Comparison of ENCODE assay signal across 20 mouse cellular contexts in the genomic region with DNA sequence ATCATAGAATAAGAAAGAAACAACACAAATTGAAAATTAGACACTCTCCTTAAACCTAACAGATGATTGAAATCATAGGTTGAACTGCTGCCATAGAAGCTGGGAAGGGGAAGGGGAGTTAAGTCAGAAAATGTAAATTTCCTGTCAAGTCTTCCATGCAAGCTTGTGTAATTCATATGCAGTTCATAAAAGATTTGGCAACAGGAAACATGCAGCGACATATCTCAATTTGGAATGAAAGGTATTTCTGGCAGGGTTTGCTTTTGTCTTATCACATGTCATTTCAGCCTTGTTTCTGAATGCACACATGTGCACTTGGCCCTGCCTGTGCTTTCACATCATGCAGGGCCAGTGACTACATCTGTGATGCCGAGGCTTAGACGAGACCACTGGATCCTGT. TPM values are rescaled to one million over a fixed set of nuclear protein-coding genes. Genes with fewer than 3 reads are reported as not detected.
DNase-seq lines count a peak whose midpoint lies in the region; ATAC-seq and TF ChIP-seq lines count a peak whose summit lies in the region.
"Had no signal": no experiment of that assay in that cellular context is flagged by ENCODE, and none has a peak within 500 bp of the region (broad histone marks: within the 10 kb centered on the region; RNA-seq: fewer than 3 reads in every experiment).

No protein-coding gene starts in this region.

- TF ChIP-seq POLR2A in lung, adult 2 months (IDR thresholded peaks at IDR 0.05; ENCODE audit: borderline replicate concordance, extremely low read depth, low read depth, low read length) = no peak
- no peak for TF ChIP-seq POLR2A in brain, embryonic 14.5 days (IDR thresholded peaks at IDR 0.05; ENCODE audit: borderline replicate concordance, extremely low read depth, insufficient read depth, insufficient read length, poor library complexity, severe bottlenecking)

- H3K4me3 ChIP-seq in forebrain, embryonic 15.5 days = no peak overlapping the region
- H3K4me3 ChIP-seq in forebrain, embryonic 10.5 days = no peak overlapping the region
- no peak overlapping the region for H3K4me3 ChIP-seq in lung, embryonic 14.5 days (ENCODE audit: low read depth, low read length)
- H3K4me3 ChIP-seq in lung, adult 2 months (replicated peaks; ENCODE audit: extremely low read depth, low read depth, low read length) = no peak overlapping the region
- H3K4me3 ChIP-seq: embryonic facial prominence, embryonic 13.5 days; heart, embryonic 13.5 days; hindbrain, embryonic 12.5 days had no signal

- H3K27ac ChIP-seq in forebrain, embryonic 15.5 days (replicated peaks) = peak overlapping the region; percentile 68; the same call in 1 of the 2 replicates
- no peak overlapping the region for H3K27ac ChIP-seq in forebrain, embryonic 10.5 days
- no peak overlapping the region; the same call in 1 of the 2 replicates for H3K27ac ChIP-seq in lung, embryonic 14.5 days (ENCODE audit: low read depth)
- H3K27ac ChIP-seq: embryonic facial prominence, embryonic 13.5 days; heart, embryonic 13.5 days; hindbrain, embryonic 12.5 days had no signal

- H3K4me1 ChIP-seq in forebrain, embryonic 15.5 days = no peaks in the 10 kb centered on the region
- H3K4me1 ChIP-seq in forebrain, embryonic 10.5 days = no peaks in the 10 kb centered on the region
- 0 out of 2 replicates have a peak, but pooled peaks cover 3% of the 10 kb centered on the region for H3K4me1 ChIP-seq in lung, embryonic 14.5 days (ENCODE audit: insufficient read depth)
- no peaks in the 10 kb centered on the region for H3K4me1 ChIP-seq in lung, adult 2 months (ENCODE audit: control insufficient read depth, insufficient read depth, low read length)
- H3K4me1 ChIP-seq: embryonic facial prominence, embryonic 13.5 days; hindbrain, embryonic 12.5 days had no signal

- H3K9ac ChIP-seq in forebrain, embryonic 15.5 days (replicated peaks) = no peak overlapping the region
- no peak overlapping the region for H3K9ac ChIP-seq in lung, embryonic 14.5 days
- H3K9ac ChIP-seq: embryonic facial prominence, embryonic 13.5 days; heart, embryonic 13.5 days; hindbrain, embryonic 12.5 days had no signal

- WGBS in forebrain, embryonic 15.5 days = 75% methylated on average over 3 of the region's 3 CpGs
- 92% methylated on average over 3 of the region's 3 CpGs for WGBS in forebrain, embryonic 10.5 days
- 38% methylated on average over 3 of the region's 3 CpGs for WGBS in lung, embryonic 14.5 days
- 56% methylated on average over 3 of the region's 3 CpGs for WGBS in lung, adult 2 months

- no peaks in the 10 kb centered on the region for H3K9me3 ChIP-seq in forebrain, embryonic 15.5 days
- H3K9me3 ChIP-seq in forebrain, embryonic 10.5 days = no peaks in the 10 kb centered on the region
- H3K9me3 ChIP-seq in lung, embryonic 14.5 days (ENCODE audit: low read depth, low read length) = no peaks in the 10 kb centered on the region
- H3K9me3 ChIP-seq: embryonic facial prominence, embryonic 13.5 days; heart, embryonic 13.5 days; hindbrain, embryonic 12.5 days had no signal

- H3K4me2 ChIP-seq in forebrain, embryonic 15.5 days (replicated peaks) = no peak overlapping the region
- H3K4me2 ChIP-seq in lung, embryonic 14.5 days = no peak overlapping the region
- H3K4me2 ChIP-seq: embryonic facial prominence, embryonic 13.5 days; heart, embryonic 13.5 days; hindbrain, embryonic 12.5 days had no signal

- peak; percentile 63; the same call in 1 of the 2 replicates for ATAC-seq in forebrain, embryonic 15.5 days (replicated peaks)
- ATAC-seq in lung, embryonic 14.5 days (ENCODE audit: insufficient read depth) = peak; percentile 14; the same call in 1 of the 2 replicates
- ATAC-seq: hindbrain, embryonic 16.5 days; inflammation-experienced regulatory T-cells, adult 6 months; intestine, postnatal 0 days had no signal

- no peak for TF ChIP-seq CTCF in lung, embryonic 14.5 days (IDR thresholded peaks at IDR 0.05; ENCODE audit: low read depth)
- no peak for TF ChIP-seq CTCF in lung, adult 2 months (IDR thresholded peaks at IDR 0.05; ENCODE audit: insufficient read depth, low read length)
- TF ChIP-seq CTCF in brain, embryonic 14.5 days (IDR thresholded peaks at IDR 0.05; ENCODE audit: borderline replicate concordance, extremely low read depth, insufficient read depth, insufficient read length) = no peak

- H3K27me3 ChIP-seq in forebrain, embryonic 15.5 days = no peaks in the 10 kb centered on the region
- no peaks in the 10 kb centered on the region for H3K27me3 ChIP-seq in forebrain, embryonic 10.5 days (ENCODE audit: poor library complexity, severe bottlenecking)
- H3K27me3 ChIP-seq in lung, embryonic 14.5 days (ENCODE audit: insufficient read depth, low read length) = no peaks in the 10 kb centered on the region
- H3K27me3 ChIP-seq: embryonic facial prominence, embryonic 13.5 days; heart, embryonic 13.5 days; hindbrain, embryonic 12.5 days had no signal

- no peak for DNase-seq in forebrain, embryonic 10.5 days (ENCODE audit: extremely low spot score, low spot score)
- peak; percentile 68 for DNase-seq in lung, embryonic 14.5 days
- DNase-seq in lung, adult 2 months = no peak
- DNase-seq in brain, embryonic 14.5 days (ENCODE audit: low read depth) = peak; percentile 49
- DNase-seq in brain, embryonic 18.5 days (ENCODE audit: low read depth, low spot score) = peak; percentile 26
- no peak for DNase-seq in right cerebral cortex, postnatal 36 days (ENCODE audit: low spot score in 2 of 2)
- DNase-seq: adrenal gland, adult 2 months; adrenal gland, postnatal 36 days; cerebellum, adult 11-12 months; cerebellum, adult 9-10 months; cerebellum, postnatal 25 days; gastrocnemius, postnatal 25 days; heart, postnatal 4 days had no signal

- H3K36me3 ChIP-seq in forebrain, embryonic 15.5 days = no peaks in the 10 kb centered on the region
- no peaks in the 10 kb centered on the region for H3K36me3 ChIP-seq in forebrain, embryonic 10.5 days (replicated peaks)
- H3K36me3 ChIP-seq in lung, embryonic 14.5 days (ENCODE audit: insufficient read depth) = no peaks in the 10 kb centered on the region
- H3K36me3 ChIP-seq: embryonic facial prominence, embryonic 13.5 days; heart, embryonic 13.5 days; hindbrain, embryonic 12.5 days had no signal

RNA-seq across cellular contexts. Expression of gene Lsm6, which starts 26.3 kb away (rescaled TPM):
- 164 and 165 TPM in 2 replicates for polyA plus RNA-seq in forebrain, embryonic 15.5 days (2015; fragmentation: Nextera tagmentation; extraction: Ambion mirVana)
- polyA plus RNA-seq in forebrain, embryonic 10.5 days (2016; fragmentation: Nextera tagmentation; extraction: Ambion mirVana) = 297 and 298 TPM in 2 replicates
- 286 TPM in 2 replicates for polyA plus RNA-seq in lung, embryonic 14.5 days (2014; fragmentation: Nextera tagmentation; extraction: Ambion mirVana)
- polyA plus RNA-seq in lung, adult 2 months (2012; rRNA removed) = 4.2 and 8.5 TPM in 2 replicates
- polyA plus RNA-seq in brain, embryonic 14.5 days (2012; rRNA removed) = 65.8 and 67.8 TPM in 2 replicates

Comparison
In these comparisons a context has a peak if more than half of its experiments do, and no peak if none do; other contexts are left out.
1. DNase-seq: peak in lung, embryonic 14.5 days (single experiment), brain, embryonic 14.5 days (single experiment) and brain, embryonic 18.5 days (single experiment); none in forebrain, embryonic 10.5 days (single experiment), lung, adult 2 months (single experiment) and right cerebral cortex, postnatal 36 days (0 of 2).